Mouse (Mus musculus) CH12.LX (cell line): ENCODE results near the gene Ppm1n.

Source experiments
- CTCF ChIP-seq, 2 experiments: IDR thresholded peaks in 1 of 2; conservative IDR thresholded peaks in 1 of 2; 2 replicates each; pipeline ENCODE4 v1.5.1; 2011 to 2012; ENCODE audit warnings: low read depth in 2 of 2, low read length in 2 of 2, improper control_type of control experiment in 1 of 2, inconsistent platforms in 1 of 2, mild to moderate bottlenecking in 1 of 2, moderate library complexity in 1 of 2
- EP300 ChIP-seq: IDR thresholded peaks from 2 replicates; pipeline ENCODE4 v1.6.1; 2011; ENCODE audit warnings: low read length, improper control_type of control experiment
- HCFC1 ChIP-seq: IDR thresholded peaks from 2 replicates; pipeline ENCODE4 v1.6.1; 2012; ENCODE audit warnings: low read depth, mild to moderate bottlenecking, inconsistent platforms, low read length, improper control_type of control experiment
- NRF1 ChIP-seq: IDR thresholded peaks from 2 replicates; pipeline ENCODE4 v1.6.1; 2014; ENCODE audit warnings: low read depth, mild to moderate bottlenecking, inconsistent platforms, low read length, improper control_type of control experiment, moderate library complexity
- POLR2AphosphoS2 ChIP-seq: IDR thresholded peaks from 2 replicates; pipeline ENCODE4 v1.6.1; 2011; ENCODE audit warnings: low read depth, low read length, improper control_type of control experiment
- SMC3 ChIP-seq: IDR thresholded peaks from 2 replicates; pipeline ENCODE4 v1.6.1; 2011; ENCODE audit warnings: low read depth, low read length, improper control_type of control experiment

DNA sequence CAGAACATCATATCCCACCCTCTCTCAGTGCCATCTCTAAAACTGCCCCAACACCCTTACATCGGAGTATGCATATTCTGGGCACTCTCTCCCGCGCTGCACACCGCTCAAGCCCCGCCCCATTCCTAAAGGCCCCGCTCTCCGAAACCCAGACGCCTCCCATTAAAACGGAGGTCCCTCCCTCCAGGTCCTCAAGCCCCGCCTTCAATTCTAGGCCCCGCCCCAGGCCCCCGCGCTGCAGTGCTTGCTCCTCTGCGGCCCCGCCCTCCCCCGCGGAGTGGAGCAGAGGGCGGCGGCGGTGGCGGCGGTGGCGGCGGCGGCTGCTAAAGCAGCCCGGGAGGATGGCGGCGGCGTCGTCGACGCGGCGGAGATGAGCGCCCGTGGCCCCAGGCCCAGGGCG, 2.5 kb upstream of the Ppm1n start, which contains the start of gene Rtn2:
- TF ChIP-seq HCFC1: no peak
- no peak for TF ChIP-seq EP300
- no peak for TF ChIP-seq POLR2AphosphoS2
- TF ChIP-seq NRF1: no peak
- no peak for TF ChIP-seq CTCF (conservative IDR thresholded peaks at IDR 0.05 in 1 of 2, IDR thresholded peaks at IDR 0.05 in 1 of 2; ENCODE audit: low read depth in 2 of 2, low read length in 2 of 2)
- TF ChIP-seq SMC3: no peak
